Mouse (Mus musculus) fibroblast of lung, adult 2 months (primary cell): ENCODE results near the gene Oscar.
"Not testable (repeated sequence)": the region's sequence is repeated elsewhere in the genome, so short reads cannot be mapped to it uniquely, and the experiment has no call there.

Experiments
- DNase-seq: peaks from one replicate; pipeline ENCODE4 v3.0.0-alpha.2; 2011; ENCODE audit warnings: low read depth

The Oscar gene

GRCm38 (mm10) chr7:3610437-3610836 is 5.5 kb downstream of the Oscar start:
- no peak for DNase-seq

- DNase-seq, result no peak
These were observed 6.9 kb downstream of the Oscar start for GRCm38 (mm10) chr7:3609082-3609481.

- no peak for DNase-seq
These were observed 7.3 kb downstream of the Oscar start for GRCm38 (mm10) chr7:3608668-3609067.

- no peak for DNase-seq
These were observed 8.6 kb downstream of the Oscar start for GRCm38 (mm10) chr7:3607391-3607790.

- no peak for DNase-seq
These were observed 9.2 kb downstream of the Oscar start for GRCm38 (mm10) chr7:3606798-3607197.

GRCm38 (mm10) chr7:3601119-3601518 is 14.8 kb downstream of the Oscar start:
- peak; percentile 44 for DNase-seq

- not testable (repeated sequence) for DNase-seq
These were observed 18.2 kb downstream of the Oscar start for GRCm38 (mm10) chr7:3597755-3598154.

- no peak for DNase-seq
These were observed 20.8 kb downstream of the Oscar start for GRCm38 (mm10) chr7:3595146-3595545.

GRCm38 (mm10) chr7:3594686-3595085 is 21.3 kb downstream of the Oscar start:
- no peak for DNase-seq

GRCm38 (mm10) chr7:3593855-3594254 is 22.1 kb downstream of the Oscar start:
- no peak for DNase-seq

GRCm38 (mm10) chr7:3591534-3591933 is 24.4 kb downstream of the Oscar start:
- DNase-seq, result no peak

GRCm38 (mm10) chr7:3590550-3590949 is 25.4 kb downstream of the Oscar start:
- DNase-seq, result no peak

- DNase-seq, result no peak
These were observed 28.7 kb downstream of the Oscar start for GRCm38 (mm10) chr7:3587292-3587691.

- DNase-seq, result no peak
These were observed 29.7 kb downstream of the Oscar start for GRCm38 (mm10) chr7:3586255-3586654.

GRCm38 (mm10) chr7:3585763-3586162 is 30.2 kb downstream of the Oscar start:
- no peak for DNase-seq

GRCm38 (mm10) chr7:3580029-3580428 is 35.9 kb downstream of the Oscar start:
- DNase-seq, result no peak

GRCm38 (mm10) chr7:3578952-3579546 is 36.9 kb downstream of the Oscar start:
- DNase-seq, result no peak

GRCm38 (mm10) chr7:3578196-3578595 is 37.8 kb downstream of the Oscar start:
- DNase-seq, result no peak

GRCm38 (mm10) chr7:3576354-3577124 is 39.4 kb downstream of the Oscar start:
- no peak for DNase-seq

- DNase-seq, result peak; percentile 11
These were observed 41.7 kb downstream of the Oscar start for GRCm38 (mm10) chr7:3574216-3574615.

GRCm38 (mm10) chr7:3571847-3572246 is 44.1 kb downstream of the Oscar start:
- DNase-seq, result no peak

GRCm38 (mm10) chr7:3570580-3570979 is 45.4 kb downstream of the Oscar start:
- not testable (repeated sequence) for DNase-seq

GRCm38 (mm10) chr7:3569725-3570124 is 46.2 kb downstream of the Oscar start:
- DNase-seq, result no peak

GRCm38 (mm10) chr7:3567336-3567735 is 48.6 kb downstream of the Oscar start:
- DNase-seq, result no peak
